Mouse (Mus musculus): Measurements from ENCODE around the gene Atf7ip.

GRCm38 (mm10) chr6:136554774-136555522 is 49.0 kb downstream of the Atf7ip start:
- TF ChIP-seq POLR2A (IDR thresholded peaks at IDR 0.05; ENCODE audit: extremely low read depth, insufficient read depth, low read length) (no peak), CTCF (IDR thresholded peaks at IDR 0.05; ENCODE audit: low read depth, low read length) (no peak)
